Mouse (Mus musculus) liver, adult 2 months (tissue): ENCODE data around the gene Adgrl2.

Experiments used
- CTCF ChIP-seq: fragments of 200-500 bp; IDR thresholded peaks from 2 replicates; pipeline ENCODE4 v1.5.1; 2011; ENCODE audit warnings: low read depth, low read length, control low read depth
- POLR2A ChIP-seq: fragments of 200-500 bp; IDR thresholded peaks from 2 replicates; pipeline ENCODE4 v1.6.1; 2011; ENCODE audit warnings: low read length, control low read depth; ENCODE audit not compliant: insufficient read depth; ENCODE audit errors: extremely low read depth

DNA sequence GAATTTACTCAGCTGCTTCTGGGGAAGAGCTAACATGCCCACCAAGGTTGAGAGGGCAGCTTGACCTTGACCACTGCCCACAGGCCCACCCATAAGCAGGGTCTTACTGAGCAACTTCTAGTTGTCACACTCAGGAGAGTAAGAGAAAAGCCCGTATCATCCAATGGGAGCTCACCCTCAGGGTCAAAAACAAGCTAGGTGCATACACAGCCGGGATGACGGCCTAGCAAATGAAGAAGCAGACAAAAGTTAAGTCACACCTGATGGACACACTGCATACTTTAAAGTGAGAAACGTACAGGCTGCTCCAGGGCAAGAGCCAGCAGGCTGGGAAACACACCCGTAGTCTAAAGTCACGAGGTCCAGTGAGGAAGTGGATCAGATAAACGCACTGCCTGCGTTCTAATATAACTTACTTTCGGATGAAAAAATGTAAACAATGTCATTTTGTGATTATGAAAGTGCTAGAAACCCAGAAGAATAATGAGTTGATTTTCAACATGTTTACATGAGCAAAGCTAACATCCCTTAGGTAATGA, 29.5 kb downstream of the Adgrl2 start:
- no peak for TF ChIP-seq CTCF
- no peak for TF ChIP-seq POLR2A
